Mouse (Mus musculus): ENCODE data around the gene Caln1.
"Not testable (repeated sequence)": the region's sequence is repeated elsewhere in the genome, so short reads cannot be mapped to it uniquely, and the experiment has no call there.

Caln1 gene

DNA sequence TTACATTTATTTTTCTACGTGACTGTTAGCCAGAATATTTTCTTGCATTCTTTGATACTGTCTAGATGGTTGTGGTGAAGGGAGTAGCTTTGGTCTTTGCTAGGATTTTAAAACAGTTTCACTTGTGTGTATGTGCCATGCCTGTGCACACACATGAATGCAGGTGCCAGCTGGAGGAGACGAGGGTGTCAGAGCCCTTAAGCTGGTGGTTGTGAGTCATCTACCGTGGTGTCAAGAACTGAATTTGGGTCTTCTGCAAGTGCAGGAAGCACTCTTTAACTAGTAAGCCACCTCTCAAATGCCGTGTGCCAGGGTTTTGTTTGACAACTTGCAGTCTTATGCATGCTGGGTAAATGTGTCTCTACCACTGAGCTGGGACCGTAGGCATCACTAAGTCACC lies 178.2 kb downstream of the Caln1 start:
- no peak for DNase-seq (ENCODE audit: low spot score)

DNA sequence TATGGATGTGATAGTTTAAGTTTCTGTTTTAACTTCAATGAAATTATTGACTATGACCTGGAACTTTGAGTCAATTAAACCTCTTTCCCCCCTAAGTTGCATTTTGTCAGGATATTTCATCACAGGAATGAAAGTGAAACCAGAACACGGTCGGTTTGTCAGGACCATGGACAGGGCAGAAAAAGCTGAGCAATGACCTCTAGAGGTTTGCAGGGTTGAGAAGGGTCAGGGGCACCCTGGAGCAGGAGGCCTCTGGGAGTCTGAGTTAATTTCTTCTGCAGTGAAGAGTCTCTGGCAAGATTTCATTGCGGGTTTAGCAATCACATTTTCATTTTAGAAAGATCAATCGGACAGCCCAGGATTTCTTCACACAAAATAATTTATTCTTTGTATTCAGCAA lies 184.7 kb downstream of the Caln1 start:
- peak; percentile 35 for DNase-seq (ENCODE audit: low spot score)

DNA sequence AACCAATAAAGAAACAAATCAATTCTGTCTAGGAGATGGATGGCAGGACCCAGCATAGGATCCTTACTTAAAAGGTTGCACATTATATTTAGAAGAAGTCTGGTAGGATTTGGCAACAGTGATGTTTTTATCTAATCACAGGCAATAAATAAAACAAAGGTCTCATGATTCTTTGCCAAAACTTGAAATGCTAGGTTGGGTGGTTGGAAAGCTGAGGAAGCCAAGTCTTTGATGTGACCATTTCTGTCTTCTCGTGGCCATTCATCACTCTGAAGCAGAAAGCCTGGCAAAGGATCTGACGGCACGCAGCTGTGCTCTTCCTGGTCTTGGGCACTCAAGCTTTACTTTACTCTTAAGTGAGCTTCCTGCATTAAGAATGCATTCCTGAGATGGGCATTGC lies 193.9 kb downstream of the Caln1 start:
- DNase-seq (ENCODE audit: low spot score) = no peak

DNA sequence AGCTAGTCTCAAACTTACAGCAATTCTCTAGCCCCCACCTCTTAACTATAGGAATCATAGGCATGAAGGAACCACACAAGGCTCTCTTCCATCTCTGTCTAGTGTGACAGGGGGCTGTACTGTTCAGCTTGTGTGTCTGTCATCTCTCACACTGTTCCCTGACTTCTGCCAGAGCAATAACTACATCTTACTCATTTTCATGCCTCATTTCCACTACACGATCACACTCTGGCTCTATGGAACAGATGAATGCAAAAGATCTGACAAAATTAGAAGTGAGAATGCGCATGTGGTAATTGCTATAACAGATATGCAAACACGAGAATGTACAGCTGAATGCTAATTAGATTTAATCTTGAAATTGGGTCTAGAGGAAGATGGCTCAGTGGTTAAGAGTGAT lies 196.7 kb downstream of the Caln1 start:
- no peak for DNase-seq (ENCODE audit: low spot score)

DNA sequence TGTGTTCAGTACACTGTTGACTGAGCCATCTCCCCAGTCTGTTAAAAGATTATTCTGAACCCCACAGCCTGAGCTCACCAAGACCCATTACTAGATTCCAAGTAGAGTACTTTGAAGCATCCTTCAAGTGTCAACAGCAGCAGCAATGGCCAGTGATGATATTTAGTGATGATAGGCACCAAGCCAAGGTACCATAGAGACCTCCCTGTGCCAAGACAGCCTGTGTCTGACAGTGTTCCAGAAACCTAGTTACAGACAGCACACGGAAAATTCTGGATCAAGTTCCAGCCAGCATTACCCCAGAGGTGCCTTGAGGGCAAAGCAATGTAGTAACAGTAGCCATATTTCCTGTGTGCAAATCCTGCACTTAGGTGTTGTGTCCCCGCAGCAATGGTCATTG lies 208.3 kb downstream of the Caln1 start:
- DNase-seq (ENCODE audit: low spot score) = no peak

DNA sequence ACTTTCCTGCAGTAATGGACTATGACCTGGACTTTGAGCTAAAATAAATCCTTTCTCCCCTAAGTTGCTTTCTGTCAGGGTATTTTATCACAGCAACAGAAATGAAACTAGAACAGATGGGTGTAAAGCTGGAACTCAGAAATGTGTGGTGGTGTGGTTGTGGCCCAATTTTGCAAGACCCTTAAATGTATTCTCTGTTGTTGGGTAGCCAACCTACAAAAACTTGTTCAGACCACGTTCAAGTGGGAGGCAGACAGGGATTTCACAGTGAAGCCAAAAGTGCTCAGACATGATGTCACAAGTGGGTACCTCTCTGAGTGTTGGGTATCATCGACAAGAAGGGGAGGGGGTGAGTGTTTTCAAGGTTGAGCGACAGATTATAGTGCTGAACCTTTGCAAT lies 214.8 kb downstream of the Caln1 start:
- no peak for DNase-seq (ENCODE audit: low spot score)

DNA sequence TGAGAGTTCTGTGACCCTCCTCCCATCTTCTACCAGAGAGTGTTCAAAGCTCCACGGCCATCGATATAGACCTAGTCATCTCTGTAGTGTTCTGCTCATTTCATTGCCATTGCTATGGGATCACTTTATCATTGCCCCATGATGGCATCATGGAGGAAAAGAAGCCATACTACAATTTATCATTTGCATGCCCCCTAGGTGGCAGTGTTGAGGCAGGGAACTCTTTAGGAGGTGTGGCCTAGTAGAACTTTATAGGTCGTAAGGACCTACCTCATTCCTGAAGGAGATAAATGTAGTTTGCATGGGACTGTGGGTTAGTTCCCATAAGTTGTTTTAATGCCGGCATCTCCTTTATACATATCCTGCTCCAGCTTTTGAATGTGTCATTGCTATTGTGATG lies 217.0 kb downstream of the Caln1 start:
- no peak for DNase-seq (ENCODE audit: low spot score)

DNA sequence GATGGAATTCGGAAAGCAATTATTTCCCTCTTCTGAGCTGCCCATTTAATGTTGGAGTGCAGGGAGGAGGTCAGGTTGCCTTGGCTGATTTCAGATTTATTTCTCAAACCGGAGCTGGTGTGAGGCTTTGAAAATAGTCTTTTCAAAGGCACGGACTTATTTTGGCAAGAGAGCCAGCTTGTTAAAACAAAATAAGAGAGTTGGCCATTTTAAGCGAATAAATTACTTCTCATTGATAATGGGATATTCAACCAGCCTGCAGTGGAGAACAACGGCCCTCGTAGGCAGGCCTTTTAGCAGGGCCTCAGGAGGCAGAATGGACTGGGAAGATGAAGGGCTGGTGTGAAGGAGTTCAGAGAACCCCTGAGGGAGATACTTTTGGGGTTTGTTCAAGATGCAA lies 227.3 kb downstream of the Caln1 start:
- DNase-seq (ENCODE audit: low spot score) = no peak

DNA sequence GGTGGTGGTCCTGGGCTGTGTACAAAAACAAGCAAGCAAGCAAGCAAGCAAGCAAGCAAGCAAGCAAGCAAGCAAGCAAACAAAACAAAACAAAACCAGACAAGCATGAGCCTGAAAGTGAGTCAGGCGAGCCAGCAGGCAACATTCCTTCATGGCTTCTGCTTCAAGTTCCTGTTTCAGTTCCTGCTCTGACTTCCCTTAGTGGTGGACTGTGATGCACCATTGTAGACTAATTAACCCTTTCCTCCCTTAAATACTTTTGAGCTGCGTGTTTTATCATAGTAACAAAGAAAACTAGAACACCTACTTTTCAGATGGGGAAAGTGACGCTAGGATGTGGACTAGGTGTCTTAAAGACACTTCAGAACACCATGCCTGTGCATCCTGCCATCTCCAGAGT lies 244.4 kb downstream of the Caln1 start:
- DNase-seq (ENCODE audit: low spot score) = no peak

DNA sequence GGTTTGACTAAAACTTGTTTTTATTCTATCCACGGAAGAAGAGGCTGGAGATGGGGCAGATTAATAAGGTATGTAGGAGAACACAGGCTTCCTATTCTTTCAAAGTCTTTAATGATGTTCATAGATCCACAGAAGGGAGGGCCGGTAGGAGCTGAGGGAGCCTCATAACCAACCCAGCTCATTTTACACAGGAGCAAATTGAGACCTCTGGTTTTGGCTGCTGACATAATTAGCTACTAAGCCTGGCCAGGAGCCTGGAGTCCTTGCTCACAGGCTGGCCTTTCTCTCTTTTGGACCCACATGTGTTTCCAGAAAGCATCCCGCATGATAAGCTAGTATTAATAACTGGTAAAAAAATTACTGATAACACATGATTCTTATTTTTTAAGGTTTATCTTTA lies 245.0 kb downstream of the Caln1 start:
- DNase-seq (ENCODE audit: low spot score) = no peak

DNA sequence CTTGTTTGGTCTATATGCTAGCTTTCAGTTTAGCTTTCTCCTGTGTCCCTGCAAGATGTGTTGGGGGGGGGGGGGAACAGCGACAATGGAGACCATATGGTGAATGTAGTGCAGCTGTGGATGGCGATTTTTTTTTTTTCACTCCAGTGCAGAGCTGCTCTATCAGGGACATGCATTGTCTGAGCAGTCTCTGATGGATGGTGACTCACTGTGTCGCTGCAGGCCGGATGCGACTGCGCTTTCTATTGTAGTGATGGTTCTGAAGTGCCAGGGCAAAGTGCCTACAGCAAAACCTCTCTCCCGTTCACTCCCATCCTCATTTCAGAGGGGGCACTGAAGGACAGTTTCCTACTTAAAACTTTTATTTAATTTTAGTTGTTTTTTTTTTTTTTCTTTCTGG lies 250.8 kb downstream of the Caln1 start:
- no peak for DNase-seq (ENCODE audit: low spot score)

DNA sequence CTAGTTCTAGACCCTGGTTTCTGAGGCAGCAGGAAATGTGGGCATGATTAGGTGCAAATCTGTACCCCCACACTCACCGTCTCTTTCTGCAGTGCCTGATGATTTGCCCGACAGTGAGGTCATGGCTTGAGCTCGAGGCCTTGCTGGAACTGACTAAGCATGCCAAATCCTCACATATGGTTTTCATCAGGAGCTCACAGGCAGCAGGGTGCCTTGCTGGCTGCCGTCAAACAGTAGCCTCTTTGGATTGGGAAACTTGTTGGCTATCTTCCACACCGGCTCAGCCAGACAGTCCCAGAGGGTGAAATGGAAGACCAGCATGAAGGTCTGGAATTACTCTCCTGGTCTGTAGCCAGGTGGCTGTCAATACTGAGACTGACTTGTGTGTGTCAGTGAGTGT lies 254.0 kb downstream of the Caln1 start:
- no peak for DNase-seq (ENCODE audit: low spot score)

DNA sequence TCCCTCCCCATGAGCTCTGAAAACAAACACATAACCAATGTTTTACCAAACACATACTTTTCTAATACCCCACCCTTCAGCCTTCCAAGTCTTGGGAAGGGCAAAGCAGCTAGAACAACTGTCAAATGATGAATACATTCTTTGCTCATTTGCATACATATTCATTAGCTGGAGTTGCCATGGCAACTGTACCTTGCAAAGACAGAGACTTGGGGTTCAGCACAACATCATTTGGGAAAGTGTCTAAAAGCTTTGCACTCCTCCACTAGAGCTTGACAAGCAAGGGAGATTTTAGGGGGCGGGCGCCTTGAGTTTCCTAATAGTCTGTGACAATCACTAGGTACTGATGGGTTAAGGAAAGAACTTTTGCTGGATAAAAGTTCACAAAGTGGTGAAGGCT lies 258.5 kb downstream of the Caln1 start:
- DNase-seq (ENCODE audit: low spot score) = no peak

DNA sequence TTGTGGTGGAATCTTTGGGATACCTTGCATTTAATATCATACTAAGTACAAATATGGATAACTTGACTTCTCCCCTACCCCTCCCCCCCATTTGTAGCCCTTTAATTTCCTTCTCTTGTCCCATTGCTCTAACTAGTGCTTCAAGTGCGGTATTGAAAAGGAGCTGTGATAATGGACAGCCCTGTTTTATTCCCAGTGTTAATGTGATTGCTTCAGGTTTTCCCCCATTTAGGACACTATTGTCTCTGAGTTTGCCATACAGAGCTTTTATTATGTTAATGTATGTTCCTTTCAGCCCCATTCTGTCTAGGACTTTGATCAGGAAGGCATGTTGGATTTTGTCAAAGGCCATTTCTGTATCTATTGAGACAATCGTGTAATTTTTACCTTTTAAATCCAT lies 266.1 kb downstream of the Caln1 start:
- no peak for DNase-seq (ENCODE audit: low spot score)

DNA sequence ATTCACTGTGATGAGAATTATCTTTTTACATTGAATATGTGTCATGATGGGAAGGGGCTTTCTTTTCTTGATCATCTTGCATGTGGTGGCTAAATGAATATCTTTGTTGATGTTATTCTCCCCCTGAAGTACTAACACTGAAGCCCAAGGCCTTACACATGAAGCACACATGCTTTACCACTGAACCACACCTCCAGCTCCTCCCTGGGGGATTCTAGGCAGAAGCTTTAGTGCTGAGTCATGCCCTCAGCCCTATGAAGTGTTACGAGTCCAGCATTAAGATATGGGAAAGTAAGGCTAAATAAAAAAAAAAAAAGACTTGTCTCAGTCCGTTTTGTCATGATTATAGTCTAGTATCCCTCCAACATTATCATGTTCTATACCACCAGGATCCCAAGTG lies 272.6 kb downstream of the Caln1 start:
- DNase-seq (ENCODE audit: low spot score) = no peak

DNA sequence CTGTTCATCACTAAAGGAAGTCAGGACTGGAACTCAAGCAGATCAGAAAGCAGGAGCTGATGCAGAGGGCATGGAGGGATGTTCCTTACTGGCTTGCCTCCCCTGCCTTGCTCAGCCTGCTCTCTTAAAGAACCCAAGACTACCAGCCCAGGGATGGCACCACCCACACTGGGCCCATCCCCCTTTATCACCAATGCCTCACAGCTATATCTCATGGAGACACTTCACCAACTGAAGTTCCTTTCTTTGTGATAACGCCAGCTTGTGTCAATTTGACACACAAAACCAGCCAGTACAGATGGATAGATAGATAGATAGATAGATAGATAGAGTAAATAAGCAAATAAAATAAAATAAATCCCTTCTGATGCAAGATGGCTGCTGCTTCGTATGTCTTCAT lies 276.9 kb downstream of the Caln1 start:
- DNase-seq (ENCODE audit: low spot score) = not testable (repeated sequence)

DNA sequence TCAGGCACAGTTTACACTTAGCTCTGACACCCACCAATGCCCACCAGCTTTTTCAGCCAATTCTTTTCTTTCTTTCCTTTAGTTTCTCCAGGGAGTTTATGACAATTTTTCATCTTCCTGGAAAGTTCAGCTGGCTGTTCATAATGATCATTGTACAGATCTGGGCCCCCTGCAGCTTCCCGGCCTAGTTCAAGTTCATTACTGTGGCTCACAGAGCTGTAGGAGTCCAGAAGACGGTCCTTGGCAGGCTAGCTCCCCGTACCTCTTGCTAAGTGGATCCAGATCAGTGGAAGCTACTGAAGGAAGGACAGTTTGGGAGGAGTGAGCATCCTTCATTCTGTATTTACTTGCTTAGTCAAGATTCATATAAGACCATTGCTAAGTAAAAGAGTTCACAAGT lies 288.9 kb downstream of the Caln1 start:
- DNase-seq (ENCODE audit: low spot score) = peak; percentile 53

DNA sequence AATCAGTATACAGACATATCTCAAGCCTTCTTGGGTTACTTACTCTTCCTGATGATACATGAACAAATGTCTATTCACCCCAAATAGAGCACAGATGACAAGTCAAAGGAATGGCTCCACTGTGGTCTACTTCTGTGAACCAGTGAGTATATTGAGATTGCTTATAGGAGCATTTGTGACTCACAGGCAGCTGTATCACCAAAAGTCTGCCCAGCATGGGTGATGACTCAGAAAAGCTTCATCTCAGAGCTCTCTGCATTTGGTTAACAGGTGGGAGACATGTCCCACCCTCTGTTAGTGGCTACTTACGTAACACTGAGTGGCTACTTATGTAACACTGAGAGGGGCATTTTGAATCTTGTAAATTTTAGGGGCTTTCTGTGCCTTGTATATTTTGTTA lies 296.8 kb downstream of the Caln1 start:
- DNase-seq (ENCODE audit: low spot score) = no peak

DNA sequence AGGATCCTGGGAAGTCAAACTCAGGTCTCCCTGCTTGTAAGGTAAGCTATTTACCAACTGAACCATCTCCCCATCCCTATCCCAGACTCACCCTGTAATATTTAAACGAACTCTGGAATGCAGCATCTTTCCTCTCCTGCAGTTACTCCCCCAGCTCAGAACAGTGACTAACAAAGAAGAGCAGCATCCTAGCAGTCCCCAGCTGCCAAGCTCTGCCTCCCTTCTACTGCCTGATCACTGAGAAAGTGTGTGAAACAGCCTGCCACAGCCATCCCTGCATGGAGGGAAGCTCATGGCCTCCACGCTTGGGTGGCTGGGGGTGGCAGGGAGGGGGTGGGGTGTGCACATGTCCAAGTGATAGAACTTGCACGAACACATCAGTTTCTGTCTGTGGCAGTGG lies 303.3 kb downstream of the Caln1 start:
- DNase-seq (ENCODE audit: low spot score) = no peak

DNA sequence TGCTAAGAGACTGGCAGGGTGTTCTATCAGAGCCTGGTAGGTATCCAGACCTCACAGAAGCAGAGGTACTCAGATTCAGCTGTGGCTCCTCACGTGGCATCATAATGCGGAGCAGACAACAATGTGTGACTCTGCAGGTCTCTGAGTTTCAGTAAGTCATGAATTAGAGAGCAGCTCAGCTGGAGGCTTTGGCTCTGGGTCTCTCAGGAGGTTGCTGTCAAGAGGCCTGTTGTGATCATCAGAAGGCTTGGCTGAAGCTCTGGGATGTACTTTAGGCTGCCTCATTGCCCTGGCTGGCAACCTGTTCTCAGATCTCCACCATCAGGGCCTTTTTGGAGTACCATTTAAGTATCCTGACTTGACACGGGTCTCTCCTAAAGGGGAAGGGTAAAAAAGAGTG lies 303.8 kb downstream of the Caln1 start:
- no peak for DNase-seq (ENCODE audit: low spot score)

DNA sequence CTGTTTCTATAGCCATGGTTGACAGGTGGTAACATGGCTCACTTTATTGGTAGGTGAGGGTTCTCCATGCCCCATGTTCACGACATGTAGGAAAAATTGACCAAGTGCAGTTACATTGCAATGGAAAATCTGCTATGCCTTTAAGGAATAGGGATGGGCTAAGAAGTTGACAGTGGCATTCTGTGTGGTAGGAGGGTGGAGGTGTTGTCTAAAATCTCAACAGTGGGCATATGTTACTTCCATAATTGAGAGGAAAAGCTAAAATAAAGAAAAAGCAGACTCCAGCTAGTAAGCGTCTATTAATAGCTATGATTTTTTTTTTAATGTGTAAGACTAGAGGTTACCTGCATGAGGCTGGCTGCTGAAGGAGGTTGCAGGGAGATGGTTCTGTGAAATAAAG lies 308.6 kb downstream of the Caln1 start:
- DNase-seq (ENCODE audit: low spot score) = no peak

DNA sequence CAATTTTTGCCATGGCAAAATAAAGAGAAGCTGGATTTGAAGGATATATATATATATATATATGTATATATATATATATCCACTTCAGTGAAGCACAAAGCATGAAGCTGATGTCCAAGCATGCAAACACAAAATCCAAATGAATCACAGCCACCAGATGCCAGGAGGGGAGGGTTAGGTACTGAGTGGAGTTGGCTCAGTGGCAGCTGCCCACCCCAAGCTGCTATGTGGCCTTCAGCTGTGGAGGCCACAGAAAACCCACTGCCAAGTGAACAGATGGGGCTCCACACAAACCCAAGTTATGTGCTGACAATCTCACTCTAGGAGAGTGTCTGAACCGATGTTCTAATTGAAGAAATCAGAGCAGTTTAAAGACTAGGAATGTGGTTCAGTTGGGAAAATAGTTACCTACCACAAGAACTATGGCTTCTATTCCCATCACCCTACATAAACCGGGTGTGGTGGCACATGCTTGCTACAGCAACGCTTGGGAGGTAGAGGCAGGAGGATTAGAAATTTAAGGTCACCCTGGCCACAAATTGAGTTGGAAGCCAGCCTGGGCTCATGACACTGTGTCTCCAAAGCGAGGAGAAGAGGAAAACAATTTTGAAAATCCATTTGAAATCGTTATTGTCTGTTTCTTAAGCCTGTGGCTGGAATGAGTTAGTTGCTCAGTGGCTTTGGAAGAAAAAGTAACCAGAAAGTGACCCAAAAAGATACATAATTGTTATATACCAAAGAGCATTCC lies 316.8 kb downstream of the Caln1 start:
- no peak for DNase-seq (ENCODE audit: low spot score)

DNA sequence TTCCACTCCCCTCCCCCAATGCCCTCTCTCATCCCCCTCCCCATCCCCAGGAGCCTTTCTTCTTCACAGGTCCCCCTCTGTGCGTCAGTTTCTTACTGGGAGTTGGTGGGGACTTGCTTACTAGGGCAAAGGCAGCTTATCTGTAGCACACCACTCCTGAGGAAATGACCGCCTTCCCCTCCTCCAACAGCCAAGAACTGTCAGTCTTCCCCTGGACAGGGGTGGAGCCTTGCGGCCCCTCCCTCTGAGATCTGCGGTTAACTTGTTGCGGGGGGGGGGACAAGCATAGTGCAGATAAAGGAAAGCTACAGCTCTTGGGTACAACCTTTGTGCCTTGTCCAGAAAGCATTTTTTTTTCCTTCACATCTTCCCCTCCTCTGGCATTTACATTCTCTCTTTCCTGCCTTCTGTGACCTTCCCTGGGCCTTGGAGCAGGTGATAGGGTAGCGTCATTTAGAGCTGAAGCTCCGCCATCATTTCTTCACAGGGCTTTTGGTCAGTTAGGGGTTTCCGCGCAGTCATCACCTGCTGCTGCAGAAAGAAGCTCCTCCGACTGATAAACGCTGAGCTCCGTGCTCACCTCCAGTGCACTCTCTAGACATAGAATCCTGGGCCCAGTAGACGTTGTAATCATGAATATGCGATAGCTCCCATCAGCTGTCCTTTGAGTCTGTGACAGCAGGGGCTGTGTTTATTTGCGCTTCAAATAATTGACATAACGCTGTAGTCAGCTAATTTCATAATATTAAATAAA lies 319.3 kb downstream of the Caln1 start:
- no peak for DNase-seq (ENCODE audit: low spot score)

DNA sequence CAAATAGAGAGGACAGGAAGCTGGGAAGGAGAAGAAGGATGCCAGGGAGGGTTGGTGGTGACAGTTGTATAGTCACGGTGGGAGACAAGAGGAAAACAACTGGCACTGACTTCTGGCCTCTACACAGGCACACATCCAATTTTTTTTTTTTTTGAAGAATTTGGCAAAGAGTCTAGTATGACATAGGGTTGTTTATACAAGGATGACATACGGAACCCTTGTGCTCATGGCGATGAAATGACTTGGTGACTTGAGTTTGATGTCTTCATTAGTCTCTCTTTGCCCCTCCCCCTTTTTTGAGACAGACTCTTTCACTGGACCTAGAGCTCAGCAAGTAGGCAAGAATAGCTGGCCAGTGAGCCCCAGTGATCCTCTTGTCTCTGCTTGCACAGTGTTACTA lies 322.1 kb downstream of the Caln1 start:
- DNase-seq (ENCODE audit: low spot score) = no peak
